Mouse (Mus musculus): Measurements from ENCODE around the gene Cops7a.

GRCm38 (mm10) chr6:124993365-124993764 lies 28.0 kb upstream of the Cops7a start:
- TF ChIP-seq CTCF (IDR thresholded peaks at IDR 0.05; ENCODE audit: control insufficient read depth, insufficient read depth, insufficient read length) (no peak), USF1 (IDR thresholded peaks at IDR 0.05; ENCODE audit: low read depth) (peak; percentile 98), MAX (IDR thresholded peaks at IDR 0.05) (peak; percentile 96), MYOG (IDR thresholded peaks at IDR 0.05; ENCODE audit: control insufficient read depth, extremely low read depth, insufficient read length) (no peak)
